Mouse (Mus musculus): ENCODE results near the gene Adcy5.

DNA sequence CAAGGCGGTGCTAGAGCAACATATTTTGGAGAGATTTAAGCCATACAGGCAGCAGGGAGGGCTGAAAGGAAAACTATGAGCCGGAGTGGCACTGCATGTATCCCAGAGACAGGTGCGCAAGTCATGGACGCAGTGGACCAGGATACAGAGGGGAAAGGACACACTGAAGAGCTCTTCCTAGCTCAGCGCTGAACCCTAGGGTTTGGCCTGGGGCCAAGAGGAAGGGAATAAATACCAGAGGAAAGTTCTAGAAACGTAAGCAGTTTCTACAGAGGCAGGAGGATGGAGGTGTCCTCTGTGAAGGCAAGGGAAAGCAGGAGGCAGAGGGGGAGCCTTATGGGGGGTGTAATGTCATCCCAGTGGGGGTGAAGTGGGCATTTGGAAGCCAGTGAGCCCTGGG, 97.0 kb downstream of the Adcy5 start:
- TF ChIP-seq CTCF (IDR thresholded peaks at IDR 0.05; ENCODE audit: low read depth, low read length) = no peak
- no peak for TF ChIP-seq POLR2A (IDR thresholded peaks at IDR 0.05; ENCODE audit: extremely low read depth, insufficient read depth, low read length)

Data from liver, adult 2 months (tissue).